Mouse (Mus musculus) ES-CJ7 (cell line): Measurements from ENCODE around the gene Fam98a.
A peak's percentile ranks its signal among the peaks of the same experiment; 100 is the strongest.

ENCODE experiments used
- DNase-seq: peaks from one replicate; pipeline ENCODE4 v3.0.0; 2011; ENCODE audit warnings: low read depth, low spot score

Fam98a gene

DNA sequence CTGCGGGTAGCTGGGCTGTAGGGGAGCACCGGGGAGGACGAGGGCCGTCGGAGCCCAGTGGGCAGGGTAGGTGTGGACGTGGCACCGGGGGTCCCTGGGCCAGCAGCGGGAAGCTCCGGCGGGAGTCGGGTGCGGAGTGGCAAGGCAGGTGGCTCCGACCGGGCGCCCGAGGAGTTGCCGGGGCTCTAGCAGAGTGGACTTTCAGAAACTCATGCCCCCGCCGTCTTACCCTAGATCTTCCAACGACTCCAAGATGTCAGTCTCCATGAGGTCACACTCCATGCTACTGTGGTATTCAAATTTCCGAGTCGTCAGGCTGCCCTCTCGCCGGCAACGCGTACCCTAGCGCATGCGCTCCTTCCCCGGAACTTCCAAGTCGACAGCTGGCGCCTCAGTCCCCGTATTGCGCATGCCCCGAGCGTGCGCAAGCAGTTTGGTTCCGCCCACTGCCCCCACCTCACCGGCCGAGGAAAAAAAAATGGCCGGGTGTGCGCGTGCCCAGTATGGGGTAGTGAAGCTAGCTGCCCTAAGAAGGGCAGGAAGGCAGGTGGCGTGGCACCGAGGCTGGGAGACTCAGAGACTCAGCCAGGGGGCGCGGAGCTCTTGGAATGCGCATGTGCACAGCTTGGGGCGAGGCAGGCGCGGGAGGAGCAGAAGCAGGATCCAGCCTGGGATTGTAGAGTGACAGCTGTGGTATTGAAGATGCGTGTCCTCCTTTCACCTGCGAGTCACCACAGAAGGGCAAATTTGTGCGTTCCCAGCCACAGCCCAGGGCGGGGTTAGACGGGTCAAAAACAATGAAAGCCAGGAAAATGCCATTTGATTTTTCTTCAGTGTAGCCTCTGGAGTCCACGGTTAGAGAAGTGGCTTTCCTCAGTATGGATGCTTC lies at the start of gene Fam98a:
Gene Fam98a, minus strand, starts transcription at position 435 of the 889 bp plus-strand sequence.
- DNase-seq, result peak; percentile 99

DNA sequence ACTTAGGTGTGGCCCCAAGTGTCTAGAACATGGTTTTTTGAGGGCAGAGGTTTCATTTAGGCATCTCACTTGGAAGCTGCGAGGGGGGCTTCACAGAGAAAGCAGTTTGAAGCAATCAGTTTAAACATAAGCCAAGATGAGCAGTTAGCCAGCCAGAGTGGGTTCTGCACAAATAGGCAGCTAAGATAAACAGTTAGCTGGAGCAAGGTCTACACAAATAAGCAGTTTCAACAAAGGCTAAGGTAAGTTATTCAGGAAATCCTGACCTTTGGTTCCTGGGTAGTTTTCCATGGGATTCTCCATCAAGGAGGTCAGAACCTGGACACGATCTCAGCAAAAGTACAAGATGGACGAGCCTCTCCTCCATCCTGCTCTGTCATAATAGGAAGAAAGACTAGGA lies 46.9 kb upstream of the Fam98a start:
- no peak for DNase-seq

DNA sequence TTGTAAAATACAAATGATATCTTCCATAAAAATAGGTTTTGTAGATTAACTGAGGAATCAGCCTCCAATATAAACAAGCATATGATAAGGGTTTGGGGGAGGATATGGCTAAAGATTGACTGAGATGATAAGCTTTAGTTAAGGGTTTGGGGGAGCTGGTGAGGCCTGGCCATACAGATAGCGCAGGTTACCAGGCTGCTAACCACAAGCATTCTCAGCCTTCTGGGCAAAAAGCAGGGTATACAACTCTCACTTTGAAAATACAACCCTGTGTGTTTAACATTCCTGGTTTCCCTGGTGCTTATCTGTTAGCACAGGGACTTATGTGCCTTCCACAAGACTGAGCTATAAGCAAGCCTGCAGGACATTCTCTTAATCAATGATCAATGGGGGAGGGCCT lies 31.0 kb upstream of the Fam98a start:
- DNase-seq, result no peak

DNA sequence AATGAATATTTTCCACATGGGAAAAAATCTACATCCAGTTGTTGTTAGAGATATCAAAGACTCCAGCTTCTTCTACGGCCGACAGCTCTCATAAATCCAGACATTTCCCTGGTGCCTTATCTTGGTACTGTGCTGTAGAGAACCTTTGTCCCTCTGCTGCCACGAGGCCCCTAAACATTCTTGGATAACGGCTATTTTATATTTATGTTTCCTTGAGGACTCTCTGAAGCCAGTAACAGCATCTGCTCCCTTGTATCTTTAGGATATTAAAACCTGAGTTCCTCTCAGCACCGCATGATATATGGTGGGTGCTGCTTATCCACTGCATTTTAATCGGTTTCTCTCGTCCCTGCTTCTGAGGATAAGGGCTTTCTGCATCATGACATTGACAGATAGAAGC lies 23.9 kb upstream of the Fam98a start:
- no peak for DNase-seq

DNA sequence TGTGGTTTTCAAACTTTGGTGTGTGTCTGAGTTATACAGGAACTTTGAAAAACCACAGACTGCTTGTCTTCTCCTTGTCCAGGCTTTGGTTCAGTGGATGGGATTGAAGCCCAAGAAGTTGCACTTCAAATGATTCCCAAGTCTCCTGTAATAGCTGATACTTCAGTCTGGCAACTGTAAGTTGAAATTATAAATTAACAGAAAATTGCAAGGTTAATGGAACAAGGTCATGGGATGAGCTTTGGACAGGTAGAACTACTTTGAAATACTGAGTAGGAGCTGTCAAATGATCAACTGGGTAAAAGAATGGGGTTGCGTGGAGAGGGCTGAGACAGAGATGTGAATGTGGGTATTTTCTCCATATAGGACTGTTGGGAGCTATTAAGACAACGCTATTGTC lies 6.3 kb upstream of the Fam98a start:
- DNase-seq, result no peak

DNA sequence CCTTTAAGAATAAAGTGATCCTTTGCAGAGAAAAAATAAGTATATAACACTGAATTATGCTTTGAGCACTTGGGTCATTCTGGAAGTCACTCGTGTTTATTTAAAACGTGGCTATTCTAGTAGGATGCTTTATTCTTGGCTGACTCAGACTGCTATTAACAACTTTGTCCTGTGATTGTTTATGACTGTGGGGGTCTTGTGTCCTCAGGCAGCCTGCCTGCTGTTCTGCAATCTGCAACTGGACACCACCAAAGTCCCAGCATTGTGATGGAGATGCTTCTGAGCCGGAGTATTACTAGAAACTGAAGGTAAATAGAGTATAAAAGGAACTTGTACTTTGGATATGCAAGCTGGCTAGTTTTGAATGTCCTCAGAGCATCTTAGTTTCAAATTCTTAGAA lies 5.3 kb upstream of the Fam98a start:
- peak; percentile 72 for DNase-seq

DNA sequence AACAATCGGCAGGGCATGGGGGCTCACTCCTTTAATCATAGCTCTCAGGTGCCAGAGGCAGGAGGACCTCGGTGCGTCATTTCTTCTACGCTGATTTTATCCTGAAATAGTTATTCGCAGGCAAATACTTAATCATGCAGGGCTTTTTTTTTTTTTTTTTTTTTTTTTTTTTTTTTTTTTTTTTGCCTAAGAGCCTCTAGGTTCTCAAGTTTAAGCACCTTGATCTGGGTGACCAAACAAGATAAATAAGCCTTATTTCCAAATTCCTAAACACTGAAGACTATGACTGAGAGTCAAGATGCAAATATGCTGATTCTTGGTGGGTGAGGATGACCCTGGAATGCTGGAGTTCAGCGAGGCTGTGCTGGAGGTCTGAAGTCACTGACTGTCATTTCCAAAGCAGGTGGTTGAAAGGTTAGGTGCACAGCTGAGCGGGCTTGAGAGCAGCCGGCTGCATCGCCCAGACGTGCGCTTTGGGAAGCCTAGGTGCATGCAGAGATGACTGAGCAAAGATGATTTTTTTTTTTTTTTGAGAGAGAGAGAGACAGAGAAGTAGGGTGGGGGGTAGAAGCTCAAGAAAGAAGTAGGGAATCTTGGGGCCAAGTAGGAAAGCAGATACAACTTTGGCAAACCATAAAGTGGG lies 854 bp downstream of the Fam98a start:
- peak; percentile 31 for DNase-seq

DNA sequence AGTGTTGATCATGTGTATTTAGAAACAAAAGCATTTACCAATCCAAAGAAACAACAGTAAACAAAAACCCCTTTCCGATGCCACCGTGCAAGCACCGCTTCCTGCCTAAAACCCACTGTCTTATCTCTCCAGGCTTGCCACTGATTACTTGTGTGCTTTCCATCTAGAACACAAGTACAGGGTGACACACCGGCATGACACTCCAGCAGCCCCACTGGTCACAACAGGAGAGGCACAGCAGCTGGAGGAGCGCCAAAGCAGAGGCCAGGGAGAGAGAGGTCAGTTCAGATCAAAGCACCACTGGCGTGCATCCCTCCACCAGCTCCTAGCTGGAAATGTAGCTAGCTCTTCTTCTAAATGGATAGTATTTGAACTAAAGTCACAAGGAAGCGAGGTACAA lies 7.5 kb downstream of the Fam98a start:
- no peak for DNase-seq

DNA sequence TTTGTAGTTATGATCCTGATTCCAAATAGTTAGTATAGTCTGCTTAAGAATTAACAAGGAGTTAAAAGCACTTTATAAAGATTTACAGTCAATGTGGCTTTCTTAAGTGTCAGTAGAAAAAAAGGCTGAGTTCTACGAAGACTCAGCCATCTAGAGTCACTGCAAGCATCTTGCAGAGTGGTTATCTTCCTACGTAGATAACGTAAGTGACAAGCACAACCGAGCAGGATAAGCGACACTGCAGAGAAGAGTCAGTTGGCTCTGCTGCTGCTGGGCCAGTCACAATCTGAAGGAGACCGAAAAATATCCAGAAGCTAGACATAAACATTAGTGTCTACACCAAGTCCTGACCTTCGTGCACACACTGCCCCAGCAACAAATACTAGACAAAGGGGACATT lies 8.3 kb downstream of the Fam98a start:
- DNase-seq, result no peak

DNA sequence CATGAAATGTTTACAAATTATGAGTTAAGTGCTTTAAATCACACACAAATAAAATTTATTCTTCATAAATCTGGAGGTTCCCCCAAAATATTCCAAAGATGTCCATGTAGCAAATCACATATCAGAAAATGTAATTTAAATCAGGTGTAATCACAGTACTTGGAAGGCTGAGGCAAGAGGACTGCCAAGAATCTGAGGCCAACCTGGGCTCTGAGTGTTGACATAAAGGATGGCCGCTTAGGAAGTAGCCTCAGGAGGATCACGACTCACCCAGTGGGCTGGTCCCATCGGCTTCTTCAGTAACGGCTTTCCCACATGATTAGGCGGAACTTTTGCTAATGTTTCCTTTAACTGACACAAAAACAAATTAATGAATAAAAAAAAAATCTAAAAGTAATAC lies 11.9 kb downstream of the Fam98a start:
- no peak for DNase-seq

DNA sequence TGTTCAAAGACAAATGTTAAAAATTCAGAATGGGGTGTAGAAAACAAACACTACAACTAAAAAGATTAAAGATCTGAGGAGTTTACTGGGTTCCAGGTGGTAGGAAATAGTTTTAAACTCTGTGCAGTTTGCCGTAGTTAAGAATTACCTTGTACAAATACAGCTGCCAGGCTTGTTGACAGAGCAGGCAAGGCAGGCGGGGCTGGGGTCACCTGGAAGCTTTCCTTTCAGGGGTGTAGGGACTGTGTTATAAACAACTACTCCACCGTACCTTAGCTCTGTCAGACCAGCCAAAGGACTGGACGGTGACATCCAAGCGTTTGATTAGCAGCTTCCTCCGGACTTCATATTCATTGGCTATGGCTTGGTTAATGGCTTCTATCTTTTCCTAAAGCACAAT lies 12.6 kb downstream of the Fam98a start:
- DNase-seq, result no peak

DNA sequence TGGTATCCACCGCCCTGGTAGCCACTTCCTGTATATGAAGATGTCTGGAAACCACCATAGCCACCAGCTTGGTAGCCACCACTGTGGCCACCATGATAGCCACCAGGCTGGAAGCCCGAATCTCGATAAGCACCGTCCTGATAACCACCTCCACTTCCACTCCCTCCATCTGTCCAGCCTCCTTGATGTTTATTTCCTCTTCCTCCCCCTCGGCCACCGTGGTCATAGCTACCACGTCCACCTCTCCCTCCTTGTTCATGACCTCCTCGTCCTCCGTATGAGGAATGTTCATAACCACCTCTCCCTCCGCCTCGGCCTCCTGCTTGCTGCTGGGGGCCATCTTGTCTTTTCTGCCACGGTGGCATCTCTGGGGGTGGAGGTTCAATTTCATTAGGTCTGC lies 13.3 kb downstream of the Fam98a start:
- DNase-seq, result no peak

DNA sequence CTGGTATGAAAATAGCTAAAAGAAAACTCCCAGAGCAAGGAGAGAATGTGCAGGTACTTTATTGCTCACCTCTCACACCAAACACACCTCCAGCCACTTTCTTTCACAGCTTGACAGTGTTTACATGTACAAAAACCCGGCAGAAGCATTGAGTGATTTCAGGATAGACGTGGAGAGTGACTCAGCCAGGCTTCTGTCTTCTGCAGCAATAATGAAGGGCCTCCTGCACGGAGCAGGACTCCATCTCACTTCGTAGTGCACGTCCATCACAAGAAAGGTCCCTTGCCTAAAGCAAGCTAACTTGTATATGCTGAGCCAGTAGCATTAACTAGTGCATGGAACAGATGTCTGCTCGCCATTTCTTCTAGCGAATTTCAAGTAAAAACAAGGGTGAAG lies 14.7 kb downstream of the Fam98a start:
- no peak for DNase-seq

DNA sequence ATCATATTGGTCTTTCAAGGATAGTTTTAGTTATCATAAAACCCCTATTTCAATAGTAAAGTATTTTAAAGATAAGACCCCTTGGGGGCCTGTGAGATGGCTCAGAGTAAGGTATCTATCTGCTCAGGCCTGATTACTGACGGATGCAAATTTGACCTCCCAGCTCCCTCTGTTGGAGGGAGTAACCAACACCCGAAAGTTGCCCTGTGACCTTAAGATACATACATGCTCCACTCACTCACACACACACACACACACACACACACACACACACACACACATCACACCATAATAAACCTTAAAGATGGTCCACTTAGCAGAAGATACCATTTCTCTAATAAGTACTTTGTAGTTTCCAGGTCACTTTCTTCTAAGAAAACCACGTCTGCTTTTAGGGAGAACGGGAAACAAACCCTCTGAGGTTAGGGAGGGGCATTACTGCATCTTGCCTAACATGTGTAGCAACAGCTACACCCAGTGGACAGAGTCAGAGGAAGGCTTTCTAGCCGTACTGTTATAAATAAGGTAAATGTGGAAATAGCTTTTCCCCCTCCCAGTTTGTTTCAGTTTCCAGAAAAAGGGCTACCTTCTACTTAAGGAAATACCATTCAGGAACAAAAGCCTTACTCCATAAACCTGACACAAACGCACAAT lies 15.2 kb downstream of the Fam98a start:
- DNase-seq, result peak; percentile 39

DNA sequence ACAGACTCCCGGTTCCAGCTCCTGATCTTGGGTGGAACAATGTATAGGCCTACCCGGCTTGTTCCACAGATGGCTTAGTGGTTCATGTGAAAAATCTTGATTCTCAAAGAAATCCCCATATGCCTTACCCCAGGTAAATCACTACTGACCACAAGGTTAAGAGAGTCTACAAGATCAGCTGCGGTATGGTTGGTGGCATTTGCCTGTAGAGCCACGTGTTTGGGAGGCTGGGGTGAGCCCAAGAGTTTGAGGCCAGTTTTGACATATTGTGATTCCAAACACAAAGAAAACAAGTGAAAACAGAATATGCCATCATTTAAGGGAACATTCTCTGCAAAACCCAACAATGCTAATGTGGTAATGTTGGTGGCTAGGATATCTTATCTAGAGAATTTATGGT lies 16.1 kb downstream of the Fam98a start:
- no peak for DNase-seq

DNA sequence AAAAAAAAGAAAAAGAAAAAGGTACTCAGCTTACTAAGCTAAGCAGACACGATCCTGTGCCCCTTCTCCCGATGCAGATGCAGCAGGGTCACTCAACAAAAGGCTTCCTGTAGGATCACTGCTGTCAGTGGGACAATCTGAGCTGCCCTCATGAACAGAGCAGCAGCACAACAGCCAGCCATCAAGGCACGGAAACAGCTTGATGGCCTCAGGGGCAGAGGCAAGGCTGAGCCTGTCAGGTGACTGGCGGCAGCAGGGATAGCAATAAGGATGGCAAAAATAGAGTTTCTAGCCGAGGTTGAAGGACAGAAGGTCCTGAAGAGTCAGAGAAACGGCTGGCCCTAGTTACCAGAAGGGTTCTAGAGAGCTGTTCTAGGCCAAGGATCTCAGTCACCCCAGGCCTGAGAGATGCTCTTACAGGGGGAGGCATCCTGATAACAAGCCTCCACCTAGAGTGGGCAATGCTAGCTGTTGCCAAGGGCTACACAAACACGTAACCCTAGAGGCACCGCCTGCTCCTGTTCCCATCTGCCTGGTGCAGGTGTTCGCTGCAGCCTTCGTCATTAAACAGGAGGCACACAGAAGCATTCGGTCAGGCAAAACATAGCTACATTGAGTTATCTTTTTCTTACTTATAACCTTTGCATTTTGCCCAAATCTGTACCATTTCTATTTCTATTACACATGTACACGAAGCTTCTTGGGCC lies 17.3 kb downstream of the Fam98a start:
- no peak for DNase-seq

DNA sequence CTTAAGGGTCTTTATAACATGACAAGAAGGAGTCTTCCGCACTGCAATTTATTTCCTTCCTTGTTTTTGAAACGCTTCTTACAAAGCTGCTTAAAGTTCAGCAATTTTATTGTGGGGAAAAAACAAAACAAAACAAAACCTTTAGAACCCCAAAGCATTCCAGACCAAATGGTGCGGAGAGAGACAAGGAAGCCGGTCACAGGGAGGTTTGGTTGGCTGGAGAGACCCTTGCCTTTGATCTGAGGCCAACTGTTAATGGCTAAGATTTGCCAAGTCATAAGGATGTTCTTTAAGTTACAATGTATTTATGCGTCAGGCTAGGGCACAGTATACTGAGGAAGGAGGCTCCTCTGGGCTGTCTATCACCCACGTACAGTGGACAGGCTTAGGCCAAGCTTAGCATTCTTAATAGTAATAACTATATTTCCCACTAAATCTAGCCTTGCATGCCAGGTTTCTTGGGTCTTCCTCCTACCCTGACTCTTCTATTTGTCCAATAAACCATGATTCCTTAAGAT lies 19.2 kb downstream of the Fam98a start:
- no peak for DNase-seq

DNA sequence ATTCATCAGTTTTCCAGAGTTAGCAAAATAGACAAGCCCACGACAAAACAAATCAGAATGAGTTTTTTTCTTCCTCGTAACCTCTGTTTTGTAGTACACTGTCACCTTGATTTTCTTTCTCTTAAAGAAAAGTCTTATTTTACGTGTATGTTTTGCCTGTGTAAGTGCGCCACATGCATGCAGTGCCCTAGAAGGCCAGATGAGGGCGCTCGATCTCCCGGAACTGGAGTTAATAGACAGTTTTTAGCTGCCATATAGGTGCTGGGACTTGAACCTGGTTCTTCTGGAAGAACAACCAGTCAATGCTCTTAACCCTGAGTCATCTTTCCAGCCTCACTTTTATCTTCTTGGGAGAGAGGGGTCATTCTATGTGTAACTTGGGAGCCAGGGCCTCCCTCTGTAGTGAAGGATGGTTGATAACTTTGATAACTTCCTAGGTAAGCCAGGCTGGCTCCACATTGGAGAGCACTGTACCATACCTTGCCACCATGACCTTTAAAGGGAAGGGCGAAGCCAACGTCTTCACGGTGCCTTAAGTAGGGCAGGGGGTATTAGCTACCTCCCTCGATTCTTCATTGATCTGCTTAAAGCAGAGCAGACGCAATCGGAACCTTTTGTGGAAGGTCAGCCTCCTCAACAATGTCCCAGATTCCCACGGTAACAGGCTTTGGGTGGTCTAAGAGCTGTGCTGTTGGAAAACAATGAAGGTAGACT lies 22.4 kb downstream of the Fam98a start:
- DNase-seq, result peak; percentile 33

DNA sequence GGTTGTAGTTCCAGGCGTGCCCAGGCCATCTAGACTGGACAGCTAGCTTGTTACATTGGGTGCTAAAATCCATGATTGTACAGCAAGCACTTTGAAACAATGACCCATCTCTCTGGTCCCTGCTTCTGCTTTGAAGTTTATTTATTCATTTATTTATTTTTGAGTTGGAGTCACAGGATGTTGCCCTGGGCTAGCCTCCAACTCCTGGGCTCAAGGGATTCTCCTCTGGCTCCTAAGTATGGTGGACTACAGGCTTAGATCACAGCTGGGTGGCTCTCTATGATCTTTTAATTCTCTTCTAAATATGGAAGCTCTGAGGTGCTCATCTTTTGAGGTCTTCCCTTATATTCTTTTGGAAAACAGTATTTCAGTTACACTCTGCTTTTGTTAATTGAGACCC lies 25.3 kb downstream of the Fam98a start:
- no peak for DNase-seq

DNA sequence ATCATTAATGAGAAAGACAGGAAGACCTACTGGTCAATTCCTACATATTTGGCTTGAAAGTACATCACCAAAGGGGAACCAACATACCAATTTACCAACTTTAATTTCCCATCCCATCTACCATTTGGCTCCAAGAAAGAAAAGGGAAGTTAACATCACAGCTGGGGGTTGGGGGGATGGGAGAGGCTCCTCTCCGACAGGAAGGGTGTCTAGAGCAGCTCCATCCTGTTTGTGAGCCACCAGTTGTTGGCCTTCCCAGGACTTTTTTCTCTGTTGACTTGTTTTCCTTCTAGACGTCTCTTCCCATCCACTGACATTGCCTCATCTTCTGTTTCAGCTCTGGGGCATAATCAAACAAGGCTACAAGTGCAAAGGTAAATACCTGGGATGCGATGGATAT lies 27.9 kb downstream of the Fam98a start:
- no peak for DNase-seq

DNA sequence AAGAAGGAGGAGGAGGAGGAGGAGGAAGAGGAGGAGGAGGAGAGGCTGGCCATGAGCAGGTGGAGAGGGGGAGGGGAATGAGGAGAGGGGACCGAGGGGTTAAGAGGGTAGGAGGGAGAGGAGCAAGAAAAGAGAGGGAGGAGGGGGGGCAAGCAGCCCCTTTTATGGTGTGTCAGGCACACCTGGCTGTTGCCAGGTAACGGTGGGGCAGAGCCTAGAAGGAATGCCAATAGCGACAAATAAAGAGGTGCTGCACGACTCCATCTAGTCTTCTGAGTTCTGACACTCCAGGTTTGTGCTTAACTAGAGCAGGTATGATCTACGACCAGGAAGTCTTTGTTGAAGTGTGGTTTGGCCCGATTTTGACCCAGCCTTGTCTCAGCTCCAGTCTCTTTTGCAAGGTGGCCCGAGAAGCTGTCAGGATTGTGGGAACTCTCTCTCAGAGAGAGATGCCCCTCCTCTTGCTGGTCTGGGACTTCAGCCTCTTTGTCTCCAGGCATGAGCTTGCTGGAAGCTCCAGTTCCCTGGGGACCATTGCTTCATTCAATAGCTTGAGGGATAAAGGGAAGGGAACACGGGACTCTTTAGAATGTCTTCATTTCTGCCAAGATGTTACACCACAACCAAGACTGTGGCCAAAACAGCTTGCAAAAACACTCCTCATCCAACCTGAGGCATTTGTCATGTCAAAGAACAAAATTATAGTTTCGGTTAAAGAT lies 29.2 kb downstream of the Fam98a start:
- no peak for DNase-seq
